Mouse (Mus musculus): ENCODE data around the gene Mtrf1. TPM values are rescaled to one million over a fixed set of nuclear protein-coding genes. Genes with fewer than 3 reads are reported as not detected.

The Mtrf1 gene
- polyA plus RNA-seq, 1 experiment, result 0.32 TPM

DNA sequence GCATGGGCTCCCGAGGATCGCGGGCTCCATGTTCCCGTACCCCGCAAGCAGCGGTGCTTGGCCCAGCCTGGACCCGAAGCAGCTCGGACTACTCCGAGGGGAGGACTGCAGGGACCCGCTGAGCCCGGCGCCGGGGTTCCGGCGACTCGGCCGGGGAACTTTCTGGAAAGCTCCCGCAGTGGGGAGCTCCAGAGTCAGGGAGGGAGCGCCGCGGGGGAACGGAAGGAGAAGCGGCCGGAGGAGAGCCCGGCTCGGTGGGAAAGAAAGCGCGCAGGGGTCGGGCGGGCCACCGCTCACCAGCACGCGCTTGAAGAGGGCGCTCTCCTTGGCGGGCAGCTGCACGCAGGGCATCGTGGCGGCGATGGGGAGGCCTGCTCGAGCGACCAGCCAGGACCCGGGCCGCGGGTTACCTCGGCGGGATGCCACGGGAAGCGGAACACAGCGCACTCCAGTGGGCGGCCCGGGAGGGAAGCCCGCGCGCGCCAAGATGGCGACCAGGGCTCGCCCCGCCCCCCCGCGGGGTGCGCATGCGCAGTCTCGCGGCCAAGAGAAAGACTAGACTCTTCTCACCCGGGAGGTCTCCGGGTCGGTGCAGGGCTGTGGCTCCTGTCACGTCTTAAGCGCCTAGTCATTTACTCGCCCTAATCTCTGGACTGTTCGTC lies 7.2 kb upstream of the Mtrf1 start, which contains the start of gene Naa16:
Naa16 (minus strand) TSS at position 514 of the 662 bp plus-strand sequence.
- Histone ChIP-seq H3K27ac (ENCODE audit: insufficient read depth, low read depth, low read length) (peak within 1 kb of the TSS; percentile 94), H3K27me3 (ENCODE audit: control insufficient read depth, insufficient read depth, low read length) (no peaks in the 10 kb centered on the region), H3K36me3 (ENCODE audit: control insufficient read depth, insufficient read depth, low read length) (peaks cover 2% of the 10 kb centered on the region; the same call in 1 of the 2 replicates), H3K4me1 (ENCODE audit: control insufficient read depth, insufficient read depth, insufficient read length, low read length) (no peaks in the 10 kb centered on the region; the same call in 1 of the 2 replicates), H3K4me3 (ENCODE audit: low read depth, low read length) (peak within 1 kb of the TSS; percentile 95)
- WGBS, result under 1% methylated on average over 71 of the region's 71 CpGs
- peak; percentile 74 for TF ChIP-seq POLR2A (IDR thresholded peaks at IDR 0.05; ENCODE audit: low read depth, low read length)
- TF ChIP-seq CTCF (IDR thresholded peaks at IDR 0.05; ENCODE audit: extremely low read depth, insufficient read length, insufficient replicate concordance, low read depth, low read length), result peak; percentile 39; the same call in 1 of the 2 replicates

DNA sequence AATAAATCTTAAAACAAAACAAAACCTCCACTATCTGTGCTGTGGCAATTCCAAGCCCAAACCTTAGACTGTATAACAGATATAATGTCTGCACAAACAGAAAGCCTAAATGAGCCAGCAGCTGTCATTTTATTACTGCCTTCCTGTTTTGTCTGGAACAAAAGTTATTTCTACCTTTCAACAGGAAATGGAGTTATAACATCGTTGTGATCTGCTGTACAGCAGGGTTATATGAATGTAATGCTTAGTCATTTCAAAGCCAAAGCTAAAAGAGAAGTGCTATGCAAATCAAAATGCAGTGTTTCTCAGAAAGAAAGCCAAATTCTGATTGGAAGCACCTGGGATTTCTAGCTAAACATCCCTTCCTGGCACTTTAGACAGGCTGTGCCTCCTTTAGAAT lies 4.3 kb upstream of the Mtrf1 start:
- Histone ChIP-seq H3K27ac (ENCODE audit: insufficient read depth, low read depth, low read length) (no peak overlapping the region), H3K27me3 (ENCODE audit: control insufficient read depth, insufficient read depth, low read length) (no peaks in the 10 kb centered on the region), H3K4me1 (ENCODE audit: control insufficient read depth, insufficient read depth, insufficient read length, low read length) (no peaks in the 10 kb centered on the region; the same call in 1 of the 2 replicates), H3K4me3 (ENCODE audit: low read depth, low read length) (no peak overlapping the region), H3K36me3 (ENCODE audit: control insufficient read depth, insufficient read depth, low read length) (no peaks in the 10 kb centered on the region)
- 5% methylated on average over 1 of the region's 1 CpGs for WGBS
- TF ChIP-seq CTCF (IDR thresholded peaks at IDR 0.05; ENCODE audit: extremely low read depth, insufficient read length, insufficient replicate concordance, low read depth, low read length) (no peak), POLR2A (IDR thresholded peaks at IDR 0.05; ENCODE audit: low read depth, low read length) (no peak)

DNA sequence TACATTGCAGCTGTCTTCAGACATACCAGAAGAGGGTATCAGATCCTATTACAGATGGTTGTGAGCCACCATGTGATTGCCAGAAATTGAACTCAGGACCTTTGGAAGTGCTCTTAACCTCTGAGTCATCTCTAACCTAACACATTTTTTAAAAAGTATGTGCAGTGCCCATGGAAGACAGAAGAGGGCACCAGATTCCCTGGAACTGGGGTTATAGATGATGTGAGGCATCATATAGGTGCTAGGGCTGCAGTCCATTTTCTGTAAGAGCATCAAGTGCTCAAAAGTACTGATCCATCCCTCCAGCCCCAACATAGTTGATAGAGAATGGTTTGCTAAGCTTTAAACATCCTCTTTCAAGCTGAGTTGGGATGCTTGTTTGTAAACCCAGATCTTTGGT lies 3.0 kb upstream of the Mtrf1 start:
- no peaks in the 10 kb centered on the region for H3K27me3 ChIP-seq (ENCODE audit: control insufficient read depth, insufficient read depth, low read length)

DNA sequence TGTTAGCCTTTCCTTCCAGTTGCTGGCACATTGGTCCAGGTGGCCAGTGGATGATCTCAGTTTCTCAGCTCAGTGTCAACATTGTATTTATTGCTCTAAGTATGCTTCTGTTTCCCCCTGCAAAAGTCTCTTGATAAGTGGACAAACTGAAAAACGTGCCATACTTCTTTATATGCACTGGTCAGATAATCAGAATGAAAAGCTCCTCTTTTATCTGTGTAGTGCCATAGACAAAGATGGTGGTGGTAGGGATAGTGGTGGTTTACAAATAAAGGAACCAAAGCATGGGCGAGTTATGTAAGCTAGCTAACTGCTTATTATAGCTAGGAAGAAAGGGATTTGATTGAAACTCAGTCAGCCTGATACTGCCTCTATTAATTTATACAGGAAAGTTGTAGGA lies 10.1 kb downstream of the Mtrf1 start:
- Histone ChIP-seq H3K4me3 (ENCODE audit: low read depth, low read length) (no peak overlapping the region), H3K4me1 (ENCODE audit: control insufficient read depth, insufficient read depth, insufficient read length, low read length) (no peaks in the 10 kb centered on the region), H3K27ac (ENCODE audit: insufficient read depth, low read depth, low read length) (no peak overlapping the region), H3K27me3 (ENCODE audit: control insufficient read depth, insufficient read depth, low read length) (no peaks in the 10 kb centered on the region), H3K36me3 (ENCODE audit: control insufficient read depth, insufficient read depth, low read length) (peaks cover 11% of the 10 kb centered on the region; the same call in 1 of the 2 replicates)
- TF ChIP-seq POLR2A (IDR thresholded peaks at IDR 0.05; ENCODE audit: low read depth, low read length) (no peak), CTCF (IDR thresholded peaks at IDR 0.05; ENCODE audit: extremely low read depth, insufficient read length, insufficient replicate concordance, low read depth, low read length) (no peak)
- 81% methylated on average over 2 of the region's 2 CpGs for WGBS

More for the DNA sequence above, 3.0 kb upstream of the Mtrf1 start:
- H3K36me3 ChIP-seq (ENCODE audit: control insufficient read depth, insufficient read depth, low read length), result 0 out of 2 replicates have a peak, but pooled peaks cover under 1% of the 10 kb centered on the region
- no peaks in the 10 kb centered on the region for H3K4me1 ChIP-seq (ENCODE audit: control insufficient read depth, insufficient read depth, insufficient read length, low read length)
- TF ChIP-seq CTCF (IDR thresholded peaks at IDR 0.05; ENCODE audit: extremely low read depth, insufficient read length, insufficient replicate concordance, low read depth, low read length) (no peak), POLR2A (IDR thresholded peaks at IDR 0.05; ENCODE audit: low read depth, low read length) (no peak)
- H3K27ac ChIP-seq (ENCODE audit: insufficient read depth, low read depth, low read length), result no peak overlapping the region
- H3K4me3 ChIP-seq (ENCODE audit: low read depth, low read length), result no peak overlapping the region

DNA sequence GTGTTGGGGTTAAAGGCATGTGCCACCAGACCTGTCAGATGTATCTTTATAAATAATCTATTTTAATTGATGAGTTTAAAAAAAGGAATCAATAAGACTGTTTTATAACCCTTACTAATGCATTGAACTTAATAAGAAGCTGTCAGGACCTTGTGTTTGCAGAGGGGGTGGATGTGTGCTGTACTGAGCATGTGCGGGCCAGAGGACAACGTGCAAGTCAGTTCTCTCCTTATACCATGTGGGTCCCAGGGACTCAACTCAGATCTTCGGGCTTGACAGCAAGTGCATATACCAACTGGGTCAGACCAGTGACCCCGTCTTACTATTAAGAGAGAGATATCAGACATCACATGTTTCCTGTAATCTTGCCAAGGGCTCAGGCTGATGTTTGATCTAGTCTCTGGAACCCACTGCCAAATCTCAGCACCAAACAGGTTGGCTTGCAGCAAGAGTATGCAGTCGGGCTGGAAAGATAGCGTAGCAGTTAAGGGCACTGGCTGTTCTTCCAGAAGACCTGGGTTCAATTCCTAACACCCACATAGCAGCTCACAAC lies 11.8 kb downstream of the Mtrf1 start:
- no peak overlapping the region for H3K27ac ChIP-seq (ENCODE audit: insufficient read depth, low read depth, low read length)
- 71% methylated on average over 6 of the region's 6 CpGs for WGBS
- no peaks in the 10 kb centered on the region for H3K27me3 ChIP-seq (ENCODE audit: control insufficient read depth, insufficient read depth, low read length)
- TF ChIP-seq CTCF (IDR thresholded peaks at IDR 0.05; ENCODE audit: extremely low read depth, insufficient read length, insufficient replicate concordance, low read depth, low read length) (no peak), POLR2A (IDR thresholded peaks at IDR 0.05; ENCODE audit: low read depth, low read length) (no peak)
- no peak overlapping the region for H3K4me3 ChIP-seq (ENCODE audit: low read depth, low read length)
- peaks cover 11% of the 10 kb centered on the region; the same call in 1 of the 2 replicates for H3K36me3 ChIP-seq (ENCODE audit: control insufficient read depth, insufficient read depth, low read length)
- H3K4me1 ChIP-seq (ENCODE audit: control insufficient read depth, insufficient read depth, insufficient read length, low read length), result no peaks in the 10 kb centered on the region

DNA sequence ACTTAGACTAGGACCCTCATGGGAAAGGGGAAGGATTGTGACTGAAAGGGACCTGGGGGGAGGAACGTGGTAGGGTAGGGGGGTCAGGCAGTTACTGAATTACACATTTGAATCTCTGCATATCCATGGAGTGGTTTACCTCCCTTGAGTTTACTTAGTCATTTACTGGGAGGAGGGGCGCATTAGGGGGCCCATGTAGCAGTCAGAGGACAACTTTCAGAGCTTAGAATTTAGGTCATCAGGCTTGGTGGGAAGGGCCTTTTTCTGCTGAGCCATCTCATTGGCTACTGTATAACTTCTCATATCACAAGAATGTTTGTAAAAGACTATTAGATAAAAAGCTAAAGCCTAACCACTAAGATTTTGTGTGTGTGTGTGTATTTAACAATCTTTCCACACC lies 13.1 kb downstream of the Mtrf1 start:
- TF ChIP-seq CTCF (IDR thresholded peaks at IDR 0.05; ENCODE audit: extremely low read depth, insufficient read length, insufficient replicate concordance, low read depth, low read length), result no peak
- TF ChIP-seq POLR2A (IDR thresholded peaks at IDR 0.05; ENCODE audit: low read depth, low read length), result no peak
- Histone ChIP-seq H3K36me3 (ENCODE audit: control insufficient read depth, insufficient read depth, low read length) (peaks cover 11% of the 10 kb centered on the region; the same call in 1 of the 2 replicates), H3K4me3 (ENCODE audit: low read depth, low read length) (no peak overlapping the region), H3K27ac (ENCODE audit: insufficient read depth, low read depth, low read length) (no peak overlapping the region), H3K4me1 (ENCODE audit: control insufficient read depth, insufficient read depth, insufficient read length, low read length) (no peaks in the 10 kb centered on the region), H3K27me3 (ENCODE audit: control insufficient read depth, insufficient read depth, low read length) (no peaks in the 10 kb centered on the region)
- 80% methylated on average over 2 of the region's 2 CpGs for WGBS

DNA sequence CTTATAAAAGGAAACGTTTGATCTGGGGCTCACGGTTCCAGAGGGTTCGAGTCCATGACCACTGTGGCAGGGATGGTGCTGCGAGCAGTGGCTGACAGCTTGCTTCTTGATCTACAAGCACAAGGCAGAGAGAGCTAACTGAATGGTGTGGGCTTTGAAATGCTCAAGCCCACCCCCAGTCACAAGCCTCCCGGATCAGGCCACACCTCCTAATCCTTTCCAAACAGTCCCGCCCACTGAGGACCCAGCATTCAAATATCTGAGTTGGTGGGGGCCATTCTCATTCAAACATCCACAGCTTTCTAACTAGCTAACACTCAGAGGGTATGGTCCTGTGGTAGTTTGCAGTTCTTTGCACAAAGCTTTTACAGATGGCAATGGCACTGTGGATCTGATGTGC lies 15.5 kb downstream of the Mtrf1 start:
- 95% methylated on average over 6 of the region's 6 CpGs for WGBS
- TF ChIP-seq CTCF (IDR thresholded peaks at IDR 0.05; ENCODE audit: extremely low read depth, insufficient read length, insufficient replicate concordance, low read depth, low read length) (no peak), POLR2A (IDR thresholded peaks at IDR 0.05; ENCODE audit: low read depth, low read length) (no peak)
- no peak overlapping the region for H3K4me3 ChIP-seq (ENCODE audit: low read depth, low read length)
- H3K27me3 ChIP-seq (ENCODE audit: control insufficient read depth, insufficient read depth, low read length), result no peaks in the 10 kb centered on the region
- peaks cover 9% of the 10 kb centered on the region; the same call in 1 of the 2 replicates for H3K36me3 ChIP-seq (ENCODE audit: control insufficient read depth, insufficient read depth, low read length)
- no peak overlapping the region for H3K27ac ChIP-seq (ENCODE audit: insufficient read depth, low read depth, low read length)
- no peaks in the 10 kb centered on the region for H3K4me1 ChIP-seq (ENCODE audit: control insufficient read depth, insufficient read depth, insufficient read length, low read length)

All from small intestine, adult 2 months (tissue).